Mouse (Mus musculus) cerebellum, adult (tissue): ENCODE results near the gene Sel1l.

Source experiments
- ATAC-seq: cut with Nextera tagmentation; 2 replicates; pipeline ENCODE4 v1.9.2; 2017; ENCODE audit warnings: mild to moderate bottlenecking, moderate library complexity, mixed read lengths; ENCODE audit not compliant: insufficient number of reproducible peaks, low FRiP score, low TSS enrichment

Gene Sel1l

GRCm38 (mm10) chr12:91849045-91849467 lies at the start of gene Sel1l:
Gene Sel1l, minus strand, starts transcription at chr12:91849157.
- ATAC-seq = peak; percentile 100

GRCm38 (mm10) chr12:91892622-91893560 lies 43.9 kb upstream of the Sel1l start:
- ATAC-seq = no peak

- no peak for ATAC-seq
These were observed 31.5 kb upstream of the Sel1l start for GRCm38 (mm10) chr12:91880431-91880830.

GRCm38 (mm10) chr12:91878912-91879250 lies 29.9 kb upstream of the Sel1l start:
- no peak for ATAC-seq

- ATAC-seq = no peak
These were observed 29.3 kb upstream of the Sel1l start for GRCm38 (mm10) chr12:91878056-91878911.

- 0 out of 2 replicates have a peak, but pooled peaks have one; percentile 32 for ATAC-seq
These were observed 28.7 kb upstream of the Sel1l start for GRCm38 (mm10) chr12:91877646-91878045.

GRCm38 (mm10) chr12:91870671-91871070 lies 21.7 kb upstream of the Sel1l start:
- no peak for ATAC-seq

GRCm38 (mm10) chr12:91869352-91869751 lies 20.4 kb upstream of the Sel1l start:
- ATAC-seq = no peak

- ATAC-seq = no peak
These were observed 5.4 kb upstream of the Sel1l start for GRCm38 (mm10) chr12:91854330-91854729.

GRCm38 (mm10) chr12:91848394-91849044 lies 438 bp downstream of the Sel1l start:
- peak; percentile 37 for ATAC-seq

- ATAC-seq = no peak
These were observed 2.9 kb downstream of the Sel1l start for GRCm38 (mm10) chr12:91846038-91846437.

- no peak for ATAC-seq
These were observed 3.6 kb downstream of the Sel1l start for GRCm38 (mm10) chr12:91845393-91845792.

GRCm38 (mm10) chr12:91844542-91844941 lies 4.4 kb downstream of the Sel1l start:
- no peak for ATAC-seq

- ATAC-seq = no peak
These were observed 5.1 kb downstream of the Sel1l start for GRCm38 (mm10) chr12:91843888-91844287.

GRCm38 (mm10) chr12:91841714-91842113 lies 7.2 kb downstream of the Sel1l start:
- ATAC-seq = no peak

GRCm38 (mm10) chr12:91838261-91838660 lies 10.7 kb downstream of the Sel1l start:
- no peak for ATAC-seq

- ATAC-seq = no peak
These were observed 11.4 kb downstream of the Sel1l start for GRCm38 (mm10) chr12:91837401-91838065.

GRCm38 (mm10) chr12:91833939-91834333 lies 15.0 kb downstream of the Sel1l start:
- no peak for ATAC-seq

- no peak for ATAC-seq
These were observed 15.6 kb downstream of the Sel1l start for GRCm38 (mm10) chr12:91833237-91833938.
